Mouse (Mus musculus): ENCODE data around the gene Cep63. TPM values are rescaled to one million over a fixed set of nuclear protein-coding genes. Genes with fewer than 3 reads are reported as not detected.

Gene Cep63
- polyA plus RNA-seq, 1 experiment: 6.1 TPM

DNA sequence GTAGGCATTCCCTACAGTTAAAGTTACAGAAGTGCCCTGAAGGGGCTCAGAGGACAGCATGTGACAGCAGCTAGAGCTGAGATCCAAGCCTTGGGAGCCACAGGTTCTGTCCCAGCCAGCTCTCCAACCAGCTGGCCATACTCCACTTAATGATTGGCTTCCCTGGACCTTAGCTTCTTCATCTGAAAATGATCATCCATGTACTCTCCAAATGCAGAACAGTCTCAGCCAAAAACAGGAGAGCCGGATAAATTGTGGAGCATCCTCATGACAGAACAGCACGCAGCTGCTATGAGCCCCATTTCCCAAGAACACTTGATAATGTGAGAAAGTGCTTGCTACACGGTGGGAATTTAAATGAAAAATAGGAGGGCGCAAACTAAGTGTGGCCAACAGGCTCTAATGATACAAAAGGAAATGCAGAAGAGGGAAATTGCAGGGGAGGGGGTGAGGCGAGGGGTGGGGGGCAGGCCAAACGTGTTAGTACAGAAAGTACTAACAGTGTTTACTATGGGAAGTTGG is 24.9 kb upstream of the Cep63 start:
- 61% methylated on average over 6 of the region's 6 CpGs for WGBS
- H3K4me1 ChIP-seq (replicated peaks; ENCODE audit: control insufficient read depth, insufficient read depth, low read length): no peaks in the 10 kb centered on the region
- no peak for TF ChIP-seq POLR2A (IDR thresholded peaks at IDR 0.05; ENCODE audit: control insufficient read depth, extremely low read depth, insufficient read depth, low read length, poor library complexity)
- H3K36me3 ChIP-seq (ENCODE audit: control insufficient read depth, insufficient read depth, low read length): no peaks in the 10 kb centered on the region
- no peak overlapping the region for H3K4me3 ChIP-seq (ENCODE audit: control insufficient read depth, insufficient read depth, low read length)
- H3K27ac ChIP-seq (ENCODE audit: control insufficient read depth, insufficient read depth, low read length): no peak overlapping the region
- no peak for DNase-seq
- no peaks in the 10 kb centered on the region for H3K27me3 ChIP-seq (ENCODE audit: control insufficient read depth, insufficient read depth, low read length)

- DNase-seq: no peak
- Histone ChIP-seq H3K4me1 (replicated peaks; ENCODE audit: control insufficient read depth, insufficient read depth, low read length) (no peaks in the 10 kb centered on the region), H3K36me3 (ENCODE audit: control insufficient read depth, insufficient read depth, low read length) (no peaks in the 10 kb centered on the region), H3K4me3 (ENCODE audit: control insufficient read depth, insufficient read depth, low read length) (no peak overlapping the region), H3K27me3 (ENCODE audit: control insufficient read depth, insufficient read depth, low read length) (no peaks in the 10 kb centered on the region), H3K27ac (ENCODE audit: control insufficient read depth, insufficient read depth, low read length) (no peak overlapping the region)
- TF ChIP-seq CTCF (IDR thresholded peaks at IDR 0.05; ENCODE audit: borderline replicate concordance, control insufficient read depth, extremely low read depth, insufficient read depth, low read length, poor library complexity): no peak
- TF ChIP-seq POLR2A (IDR thresholded peaks at IDR 0.05; ENCODE audit: control insufficient read depth, extremely low read depth, insufficient read depth, low read length, poor library complexity): no peak
- 62% methylated on average over 7 of the region's 7 CpGs for WGBS
These were observed 24.3 kb upstream of the Cep63 start for GRCm38 (mm10) chr9:102650637-102651036.

- no peak overlapping the region for H3K27ac ChIP-seq (ENCODE audit: control insufficient read depth, insufficient read depth, low read length)
- no peak for TF ChIP-seq CTCF (IDR thresholded peaks at IDR 0.05; ENCODE audit: borderline replicate concordance, control insufficient read depth, extremely low read depth, insufficient read depth, low read length, poor library complexity)
- no peaks in the 10 kb centered on the region for H3K4me1 ChIP-seq (replicated peaks; ENCODE audit: control insufficient read depth, insufficient read depth, low read length)
- no peak overlapping the region for H3K4me3 ChIP-seq (ENCODE audit: control insufficient read depth, insufficient read depth, low read length)
- H3K27me3 ChIP-seq (ENCODE audit: control insufficient read depth, insufficient read depth, low read length): no peaks in the 10 kb centered on the region
- DNase-seq: no peak
- H3K36me3 ChIP-seq (ENCODE audit: control insufficient read depth, insufficient read depth, low read length): no peaks in the 10 kb centered on the region
- 94% methylated on average over 17 of the region's 17 CpGs for WGBS
These were observed 23.7 kb upstream of the Cep63 start for GRCm38 (mm10) chr9:102649917-102650527.

GRCm38 (mm10) chr9:102647010-102647409 is 20.7 kb upstream of the Cep63 start:
- DNase-seq: no peak
- whole genome bisulfite sequencing: 86% methylated on average over 6 of the region's 6 CpGs
- Histone ChIP-seq H3K4me3 (ENCODE audit: control insufficient read depth, insufficient read depth, low read length) (no peak overlapping the region), H3K27ac (ENCODE audit: control insufficient read depth, insufficient read depth, low read length) (no peak overlapping the region), H3K36me3 (ENCODE audit: control insufficient read depth, insufficient read depth, low read length) (no peaks in the 10 kb centered on the region), H3K4me1 (replicated peaks; ENCODE audit: control insufficient read depth, insufficient read depth, low read length) (no peaks in the 10 kb centered on the region), H3K27me3 (ENCODE audit: control insufficient read depth, insufficient read depth, low read length) (no peaks in the 10 kb centered on the region)
- no peak for TF ChIP-seq CTCF (IDR thresholded peaks at IDR 0.05; ENCODE audit: borderline replicate concordance, control insufficient read depth, extremely low read depth, insufficient read depth, low read length, poor library complexity)

- DNase-seq: no peak
- H3K36me3 ChIP-seq (ENCODE audit: control insufficient read depth, insufficient read depth, low read length): no peaks in the 10 kb centered on the region
- WGBS: 65% methylated on average over 3 of the region's 3 CpGs
- H3K4me3 ChIP-seq (ENCODE audit: control insufficient read depth, insufficient read depth, low read length): no peak overlapping the region
- H3K27ac ChIP-seq (ENCODE audit: control insufficient read depth, insufficient read depth, low read length): no peak overlapping the region
- H3K4me1 ChIP-seq (replicated peaks; ENCODE audit: control insufficient read depth, insufficient read depth, low read length): no peaks in the 10 kb centered on the region
- TF ChIP-seq CTCF (IDR thresholded peaks at IDR 0.05; ENCODE audit: borderline replicate concordance, control insufficient read depth, extremely low read depth, insufficient read depth, low read length, poor library complexity) (no peak), POLR2A (IDR thresholded peaks at IDR 0.05; ENCODE audit: control insufficient read depth, extremely low read depth, insufficient read depth, low read length, poor library complexity) (no peak)
- H3K27me3 ChIP-seq (ENCODE audit: control insufficient read depth, insufficient read depth, low read length): no peaks in the 10 kb centered on the region
These were observed 18.9 kb upstream of the Cep63 start for GRCm38 (mm10) chr9:102645119-102645695.

- TF ChIP-seq POLR2A (IDR thresholded peaks at IDR 0.05; ENCODE audit: control insufficient read depth, extremely low read depth, insufficient read depth, low read length, poor library complexity) (no peak), CTCF (IDR thresholded peaks at IDR 0.05; ENCODE audit: borderline replicate concordance, control insufficient read depth, extremely low read depth, insufficient read depth, low read length, poor library complexity) (no peak)
- Histone ChIP-seq H3K36me3 (ENCODE audit: control insufficient read depth, insufficient read depth, low read length) (no peaks in the 10 kb centered on the region), H3K4me3 (ENCODE audit: control insufficient read depth, insufficient read depth, low read length) (no peak overlapping the region), H3K4me1 (replicated peaks; ENCODE audit: control insufficient read depth, insufficient read depth, low read length) (no peaks in the 10 kb centered on the region), H3K27ac (ENCODE audit: control insufficient read depth, insufficient read depth, low read length) (no peak overlapping the region), H3K27me3 (ENCODE audit: control insufficient read depth, insufficient read depth, low read length) (no peaks in the 10 kb centered on the region)
- WGBS: 71% methylated on average over 10 of the region's 10 CpGs
- DNase-seq: no peak
These were observed 17.3 kb upstream of the Cep63 start for GRCm38 (mm10) chr9:102643486-102644101.
